Mouse (Mus musculus) heart, adult 2 months (tissue): ENCODE measurements at regions not wholly inside any gene's neighbourhood (a gene's known extent, or its start where the extent isn't known, plus 50 kb on each side); places are given as distances from the start of the nearest gene placed in this dataset.

ENCODE experiments used
- EP300 ChIP-seq: fragments of 200-500 bp; IDR thresholded peaks from 2 replicates; pipeline ENCODE4 v1.6.1; 2011; ENCODE audit warnings: low read depth, low read length, control low read depth; ENCODE audit not compliant: insufficient read depth
- POLR2A ChIP-seq: fragments of 200-500 bp; IDR thresholded peaks from 2 replicates; pipeline ENCODE4 v1.6.1; 2011; ENCODE audit warnings: mild to moderate bottlenecking, low read depth, low read length, control low read depth; ENCODE audit not compliant: insufficient read depth

DNA sequence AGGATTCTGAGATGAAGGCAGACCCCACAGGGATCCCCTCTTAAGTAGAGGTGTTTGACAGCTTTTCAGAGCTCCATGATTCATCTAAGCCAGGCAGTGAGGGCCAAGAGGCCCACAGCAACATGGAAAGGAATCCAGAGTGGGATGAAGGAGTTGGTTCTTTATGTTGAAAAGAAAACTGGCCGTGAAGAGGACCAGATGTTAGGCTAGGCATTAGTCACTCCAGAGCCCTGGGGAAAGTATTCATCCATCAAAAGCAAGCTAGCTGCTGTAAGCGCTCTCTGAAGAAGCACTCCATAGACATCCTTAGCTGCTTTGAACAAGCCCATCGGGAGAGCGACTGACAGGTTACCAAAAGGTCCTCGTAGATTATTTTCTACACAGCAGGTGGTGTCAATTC lies 383.6 kb downstream of the Cd83 start:
- TF ChIP-seq EP300 (no peak), POLR2A (no peak)
